Mouse (Mus musculus): ENCODE results near the gene Acin1.
"Not testable (repeated sequence)": the region's sequence is repeated elsewhere in the genome, so short reads cannot be mapped to it uniquely, and the experiment has no call there.

Gene Acin1

DNA sequence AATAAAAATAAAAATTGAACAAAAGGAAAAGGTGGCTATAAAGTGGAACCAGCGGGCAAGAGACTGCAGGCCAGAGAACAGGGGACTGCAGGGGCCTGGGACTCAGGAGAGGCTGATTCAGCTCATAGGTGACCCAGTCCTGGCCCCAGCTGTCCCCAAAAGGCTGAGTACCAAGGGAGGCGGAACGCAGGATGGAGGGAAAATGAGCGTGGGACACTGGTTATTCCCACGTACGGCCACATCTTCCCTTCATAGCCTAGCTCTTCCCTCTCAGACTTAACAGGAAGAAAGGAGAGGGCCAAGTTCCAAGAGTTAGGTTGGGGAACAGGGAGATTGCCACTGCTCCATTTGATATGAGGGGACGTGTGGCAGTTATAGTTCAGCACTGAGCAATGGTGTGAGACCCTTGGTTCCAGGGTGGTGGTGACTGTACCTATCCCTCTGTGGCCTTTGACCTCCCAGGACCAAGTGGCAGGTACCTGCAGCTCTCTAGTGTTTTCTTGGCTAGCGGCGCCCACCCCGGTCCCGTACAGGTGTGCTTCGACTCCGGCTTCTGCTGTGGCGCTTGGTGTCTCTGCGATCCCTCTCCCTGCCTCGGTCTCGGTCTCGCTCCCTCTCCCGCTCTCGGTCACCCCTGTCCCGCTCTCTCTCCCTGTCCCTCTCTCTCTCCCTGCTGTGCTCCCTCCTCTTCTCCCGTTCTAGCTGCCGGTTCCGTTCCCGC is 44.3 kb downstream of the Acin1 start:
- DNase-seq (ENCODE audit: low spot score in 2 of 2) = no peak

DNA sequence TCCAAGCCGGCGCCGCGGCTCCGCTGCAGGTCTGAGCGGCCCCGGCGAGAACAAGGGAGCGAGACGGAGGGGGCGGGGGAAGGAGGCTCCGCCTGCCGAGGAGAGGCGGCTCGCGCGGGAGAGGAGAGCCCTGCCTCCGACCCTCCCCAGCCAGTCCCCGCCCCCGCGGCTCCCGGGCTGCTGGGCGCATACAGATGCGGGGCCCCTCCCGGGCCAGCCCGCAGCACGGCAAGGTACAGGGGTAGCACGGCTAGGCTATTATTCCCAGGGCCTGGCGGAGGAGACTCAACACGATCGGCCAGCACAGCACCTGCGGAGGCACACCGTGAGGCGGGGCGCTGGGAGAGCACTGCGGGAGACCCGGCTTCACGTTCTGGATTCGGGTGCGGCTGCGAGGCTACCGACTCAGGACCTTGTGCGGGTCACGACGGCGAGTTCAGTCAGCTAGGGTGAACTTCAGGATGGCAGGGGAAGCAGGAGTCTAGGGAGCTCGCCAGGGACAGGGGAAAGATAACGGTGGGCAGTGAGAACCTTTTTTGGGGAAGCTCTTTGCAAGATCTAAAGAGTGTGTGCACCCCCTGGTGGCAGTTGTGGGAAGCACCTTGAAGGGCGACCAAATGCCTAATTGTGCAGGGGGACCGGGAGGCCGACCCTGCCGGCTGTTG is 45.3 kb downstream of the Acin1 start, which contains the start of gene Cdh24:
Gene Cdh24, minus strand, starts transcription at position 60 of the 665 bp plus-strand sequence.
- peak; percentile 93 to 95 for DNase-seq (ENCODE audit: low spot score in 2 of 2)

DNA sequence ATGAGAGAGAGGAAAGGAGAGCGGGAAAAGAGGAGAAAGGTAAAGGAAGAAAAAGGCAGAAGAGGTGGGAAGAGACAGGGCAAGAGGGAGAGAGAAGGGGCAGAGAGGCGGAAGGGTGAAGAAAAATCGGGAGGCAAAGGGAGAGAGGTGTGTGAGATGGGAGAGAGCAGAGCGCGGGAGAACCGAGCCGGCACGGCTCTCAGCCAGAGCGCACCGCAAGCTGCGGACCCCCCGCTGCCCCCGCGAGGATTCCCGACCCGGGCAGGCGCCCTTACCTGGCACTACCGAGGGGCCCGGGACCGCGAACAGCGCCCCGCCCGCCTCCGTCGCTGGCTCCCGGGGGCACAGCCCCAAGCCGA is 45.8 kb downstream of the Acin1 start, which contains the start of gene Gm17606:
Gene Gm17606, plus strand, starts transcription at position 7 of the 359 bp plus-strand sequence.
- no peak for DNase-seq (ENCODE audit: low spot score in 2 of 2)

DNA sequence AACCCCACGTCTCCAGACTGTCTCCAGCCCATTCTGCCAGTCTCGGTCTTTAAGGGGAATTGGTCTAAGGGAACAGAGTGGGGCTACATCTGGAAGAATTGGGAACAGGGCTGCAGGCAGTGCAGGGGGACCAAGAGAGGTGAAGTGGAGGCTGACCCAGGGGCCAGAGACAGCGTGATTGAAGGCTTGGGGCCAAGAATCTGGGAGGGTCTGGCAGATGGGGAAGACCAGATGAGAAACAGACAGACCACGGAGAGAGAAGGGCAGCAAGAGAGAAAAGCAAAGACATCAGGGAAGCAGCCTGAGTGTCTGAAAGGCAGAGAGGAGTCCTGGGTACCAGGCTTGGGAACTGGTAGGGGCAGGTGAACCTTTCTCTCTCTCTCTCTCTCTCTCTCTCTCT is 46.6 kb downstream of the Acin1 start:
- no peak for DNase-seq (ENCODE audit: low spot score in 2 of 2)

DNA sequence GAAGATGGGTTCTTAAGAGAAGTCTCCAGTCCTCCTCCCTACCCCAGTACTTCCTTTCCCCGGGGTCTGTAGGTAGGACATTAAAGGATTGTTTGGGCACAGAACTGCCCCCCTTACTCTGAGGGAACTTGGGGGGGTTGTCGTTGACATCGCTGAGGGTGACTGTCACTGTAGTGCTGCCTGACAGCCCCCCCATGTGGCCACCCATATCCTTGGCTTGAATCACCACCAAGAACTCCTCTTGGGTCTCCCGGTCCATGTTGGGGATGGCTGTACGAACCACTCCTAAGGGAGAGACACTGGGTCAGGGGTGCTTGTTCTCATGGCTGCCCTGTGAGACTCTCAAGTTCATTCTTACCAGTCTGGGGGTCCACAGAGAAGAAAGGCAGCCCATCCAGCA is 48.5 kb downstream of the Acin1 start:
- no peak for DNase-seq (ENCODE audit: low spot score in 2 of 2)

DNA sequence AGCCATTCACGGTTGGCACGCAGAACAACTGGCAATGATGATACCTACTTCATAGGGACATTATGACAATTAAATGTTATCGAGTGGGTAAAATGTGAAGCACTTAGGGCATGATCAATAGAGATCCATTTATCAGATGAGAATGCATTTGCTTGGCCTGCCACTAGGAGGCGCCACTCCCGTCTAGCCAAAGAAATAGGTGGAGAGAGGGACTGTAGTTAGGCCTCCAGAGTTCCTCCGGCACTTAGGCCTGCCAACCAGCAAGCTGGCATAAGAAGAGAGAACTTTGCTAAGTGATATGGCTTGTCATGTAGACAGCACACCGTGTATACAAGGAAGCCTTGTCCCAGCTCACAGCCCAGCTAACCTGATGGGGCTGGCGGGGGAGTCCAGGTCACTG is 49.8 kb downstream of the Acin1 start:
- DNase-seq (ENCODE audit: low spot score in 2 of 2) = peak in 1 of 2 experiments; percentile 61

DNA sequence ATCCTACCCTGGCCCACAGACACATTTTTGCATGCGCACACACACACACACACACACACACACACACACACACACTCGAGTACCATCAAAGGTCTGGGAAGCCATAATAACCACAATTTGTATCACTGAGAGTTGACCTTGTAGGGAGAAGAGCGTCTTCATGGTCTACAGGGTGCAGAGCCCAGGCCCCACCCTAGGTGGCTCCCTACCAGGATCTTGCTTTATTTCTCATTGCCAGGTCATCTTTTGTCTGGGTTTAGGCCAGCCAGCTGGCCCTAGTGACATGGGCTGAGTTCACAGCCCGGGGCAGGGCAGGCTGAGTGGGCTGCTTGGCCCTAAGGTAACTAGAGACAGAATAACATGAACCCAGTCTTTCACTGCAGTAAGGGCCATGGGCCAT is 52.5 kb downstream of the Acin1 start:
- no peak for DNase-seq (ENCODE audit: low spot score in 2 of 2)

DNA sequence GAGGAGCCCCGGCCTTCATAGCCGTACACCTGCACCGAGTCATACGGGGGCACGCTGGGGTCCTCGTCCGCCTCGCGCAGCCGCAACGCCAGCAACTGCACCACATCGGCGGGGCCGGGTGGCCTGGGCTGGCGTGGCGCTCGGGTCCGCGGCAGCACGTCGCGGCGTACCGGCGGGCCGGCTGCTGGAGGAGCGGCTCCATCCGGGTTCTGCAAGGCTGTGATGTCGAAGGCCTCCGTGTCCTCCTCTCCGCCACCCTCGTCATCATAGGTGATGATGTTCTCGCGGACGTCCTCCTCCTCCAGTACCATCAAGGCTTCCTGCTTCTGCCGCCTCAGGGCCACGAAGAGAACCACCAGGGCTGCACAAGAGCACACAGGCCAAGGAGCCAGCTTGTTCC is 54.5 kb downstream of the Acin1 start:
- no peak for DNase-seq (ENCODE audit: low spot score in 2 of 2)

DNA sequence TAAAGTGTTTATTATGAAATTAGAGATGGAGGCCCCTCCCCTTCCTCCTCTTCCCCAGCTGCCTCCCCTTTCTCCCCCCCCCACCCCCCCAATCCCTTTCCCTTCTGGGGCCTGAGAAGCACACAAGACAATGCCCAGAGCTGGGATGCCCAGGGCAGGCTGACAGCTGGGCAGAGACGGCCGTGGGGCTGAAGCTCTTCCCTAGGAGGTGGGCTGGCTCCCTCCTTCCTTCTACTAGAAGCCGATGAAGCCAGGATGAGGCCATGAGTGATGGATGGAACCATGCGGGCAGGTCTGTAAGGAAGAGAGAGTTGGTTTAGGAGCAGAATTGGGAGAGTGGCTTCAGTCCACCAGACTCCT is 55.5 kb downstream of the Acin1 start:
- no peak for DNase-seq (ENCODE audit: low spot score in 2 of 2)

DNA sequence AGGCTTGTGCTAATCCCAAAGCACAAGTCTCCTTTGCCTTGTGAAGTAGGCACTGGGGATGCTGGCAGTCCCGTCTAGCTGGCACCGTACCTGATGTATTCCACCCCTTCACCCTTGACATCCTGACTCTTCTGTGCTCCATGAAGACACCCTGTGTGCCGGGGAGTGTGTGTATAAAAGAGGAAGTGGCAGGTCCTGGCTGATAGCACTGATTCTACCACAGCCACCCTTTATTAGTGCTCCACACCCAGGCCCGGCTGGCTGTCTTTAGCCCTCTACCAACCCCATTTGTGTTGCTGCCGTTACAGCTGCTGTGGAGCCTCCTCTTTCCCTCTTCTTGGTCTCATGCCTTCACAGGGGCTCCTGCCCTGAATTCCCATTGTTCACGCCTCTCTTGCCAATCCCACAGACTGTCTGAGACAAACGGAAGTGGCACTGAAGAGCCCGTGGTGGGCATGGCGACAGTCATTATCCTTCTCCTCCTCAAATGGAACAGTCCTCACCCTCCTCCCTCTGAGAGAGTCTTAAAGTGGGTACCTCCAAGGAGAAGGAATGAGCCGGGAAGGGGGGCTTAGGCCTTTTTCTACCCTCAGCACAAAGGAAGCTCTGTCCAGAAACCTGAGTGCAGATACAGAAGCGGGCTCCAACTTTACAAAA is 56.0 kb downstream of the Acin1 start:
- DNase-seq (ENCODE audit: low spot score in 2 of 2) = no peak

DNA sequence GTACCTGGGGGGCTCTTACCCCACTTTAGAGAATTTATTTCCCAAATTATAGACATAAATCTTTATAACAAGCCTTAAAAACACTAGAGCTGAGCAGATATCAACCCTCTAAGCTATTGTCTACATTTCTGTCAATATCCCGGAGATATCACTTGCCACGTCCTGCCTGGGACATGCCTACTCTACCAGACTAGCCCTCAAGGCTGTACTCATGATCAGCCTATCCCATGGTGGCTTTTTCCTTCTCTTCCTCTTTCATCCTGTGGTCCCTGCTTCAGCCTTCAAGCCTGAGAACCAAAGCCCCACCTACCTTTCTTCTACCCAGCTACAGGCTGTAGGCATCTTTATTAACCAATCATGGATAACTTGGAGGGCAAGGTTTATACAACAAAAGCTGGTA is 56.9 kb downstream of the Acin1 start:
- no peak for DNase-seq (ENCODE audit: low spot score in 2 of 2)

DNA sequence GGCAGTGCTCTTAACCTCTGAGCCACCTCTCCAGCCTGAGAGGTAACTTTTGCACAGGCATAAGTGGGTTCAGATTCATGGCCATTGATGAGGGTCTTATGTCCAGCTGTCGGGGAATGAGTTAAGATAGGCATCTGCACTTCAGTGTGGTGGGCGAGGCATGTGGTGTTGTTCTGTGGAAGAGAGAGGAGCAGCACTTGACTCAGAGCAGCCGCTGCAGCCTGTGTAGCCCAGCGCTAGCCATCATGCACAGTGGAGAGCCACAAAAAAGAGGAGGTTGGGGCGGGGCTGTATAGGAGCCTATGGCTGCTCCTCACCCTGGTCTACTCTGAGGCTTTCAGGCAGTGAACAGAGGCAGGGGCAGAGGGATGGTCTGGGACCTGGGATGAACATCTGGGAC is 58.6 kb downstream of the Acin1 start:
- no peak for DNase-seq (ENCODE audit: low spot score in 2 of 2)

DNA sequence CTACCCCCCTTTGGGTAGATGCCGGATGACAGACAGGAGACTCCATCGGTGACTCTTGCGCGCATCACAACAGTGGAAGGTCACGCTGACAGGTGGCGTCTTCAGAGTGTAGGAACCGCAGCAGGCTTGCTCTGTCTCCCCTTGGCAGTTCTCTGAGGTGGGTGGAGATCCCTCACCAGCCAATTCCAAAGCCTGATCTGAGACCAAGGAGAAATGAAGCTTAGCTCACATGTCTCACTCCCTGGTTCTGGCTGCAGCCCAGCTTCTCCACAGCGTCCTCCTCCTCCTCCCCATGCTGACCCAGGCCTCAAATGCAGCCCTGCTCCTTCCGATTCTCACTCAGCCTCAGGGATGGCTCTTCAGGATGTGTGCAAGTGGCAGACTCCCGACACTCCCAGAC is 61.8 kb downstream of the Acin1 start:
- DNase-seq (ENCODE audit: low spot score in 2 of 2) = no peak

DNA sequence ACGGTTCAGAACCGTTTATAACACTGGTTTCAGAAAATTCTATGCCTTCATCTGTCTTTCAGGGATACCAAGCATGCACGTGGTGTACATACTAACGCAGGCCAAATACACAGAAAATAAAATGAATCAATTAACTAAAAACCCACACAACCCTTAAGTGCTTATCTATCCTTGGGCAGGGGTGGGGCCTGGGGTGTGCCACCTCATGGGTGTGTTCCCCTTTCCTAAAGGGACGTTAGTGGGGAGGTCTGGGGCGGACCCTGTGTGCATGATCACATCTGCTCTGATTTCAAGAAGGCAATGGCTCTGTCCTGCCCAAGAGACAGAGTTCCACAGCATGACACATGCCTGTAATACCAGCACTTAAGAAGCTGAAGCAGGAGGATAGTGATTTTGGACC is 63.4 kb downstream of the Acin1 start:
- DNase-seq (ENCODE audit: low spot score in 2 of 2) = no peak

DNA sequence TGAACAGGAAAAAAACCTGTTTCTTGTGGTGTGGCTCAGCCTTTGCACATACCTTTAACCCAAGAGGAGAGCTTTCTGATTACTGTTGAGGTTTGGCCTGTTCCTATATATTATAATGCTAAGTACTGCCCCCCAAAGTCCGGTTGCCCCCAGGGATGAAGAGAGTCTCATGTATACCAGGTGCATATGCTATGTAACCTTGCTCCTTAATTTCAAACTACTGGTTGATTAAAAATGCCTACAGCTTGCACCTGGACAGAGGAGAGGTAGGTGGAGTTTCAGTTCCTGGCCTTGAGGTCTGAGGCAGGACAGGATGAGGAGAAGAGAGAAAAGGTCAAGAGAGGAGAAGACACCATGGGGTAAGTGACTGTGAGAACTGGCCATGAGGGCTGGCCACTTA is 65.6 kb downstream of the Acin1 start, which contains the start of gene Psmb11:
Gene Psmb11, plus strand, starts transcription at position 301 of the 400 bp plus-strand sequence.
- DNase-seq (ENCODE audit: low spot score in 2 of 2) = no peak

DNA sequence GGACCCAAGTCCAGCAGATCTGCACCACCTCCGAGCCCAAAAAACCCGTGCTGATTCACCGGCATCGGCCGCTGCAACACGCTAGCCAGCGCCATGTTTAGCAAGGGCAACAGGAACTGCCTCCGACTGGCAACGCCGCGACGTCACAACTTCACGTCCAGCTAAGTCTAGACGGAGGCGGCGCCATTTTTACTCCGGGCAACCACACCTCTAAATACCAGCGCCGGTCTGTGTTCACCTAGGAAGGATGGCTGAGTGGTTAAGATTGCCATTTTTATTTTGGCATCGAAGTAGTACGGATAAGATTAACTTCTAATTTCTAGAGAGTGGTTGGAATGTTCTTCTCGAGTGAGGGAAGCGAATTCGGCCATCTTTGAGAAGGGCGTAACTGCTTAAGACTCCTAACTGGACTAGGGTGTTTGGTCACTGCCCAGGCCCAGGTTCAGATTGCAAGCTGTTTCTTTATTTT is 68.8 kb downstream of the Acin1 start, which contains the start of gene Psmb5:
Gene Psmb5, minus strand, starts transcription at position 126 of the 469 bp plus-strand sequence.
- DNase-seq (ENCODE audit: low spot score in 2 of 2) = peak; percentile 59 to 82

DNA sequence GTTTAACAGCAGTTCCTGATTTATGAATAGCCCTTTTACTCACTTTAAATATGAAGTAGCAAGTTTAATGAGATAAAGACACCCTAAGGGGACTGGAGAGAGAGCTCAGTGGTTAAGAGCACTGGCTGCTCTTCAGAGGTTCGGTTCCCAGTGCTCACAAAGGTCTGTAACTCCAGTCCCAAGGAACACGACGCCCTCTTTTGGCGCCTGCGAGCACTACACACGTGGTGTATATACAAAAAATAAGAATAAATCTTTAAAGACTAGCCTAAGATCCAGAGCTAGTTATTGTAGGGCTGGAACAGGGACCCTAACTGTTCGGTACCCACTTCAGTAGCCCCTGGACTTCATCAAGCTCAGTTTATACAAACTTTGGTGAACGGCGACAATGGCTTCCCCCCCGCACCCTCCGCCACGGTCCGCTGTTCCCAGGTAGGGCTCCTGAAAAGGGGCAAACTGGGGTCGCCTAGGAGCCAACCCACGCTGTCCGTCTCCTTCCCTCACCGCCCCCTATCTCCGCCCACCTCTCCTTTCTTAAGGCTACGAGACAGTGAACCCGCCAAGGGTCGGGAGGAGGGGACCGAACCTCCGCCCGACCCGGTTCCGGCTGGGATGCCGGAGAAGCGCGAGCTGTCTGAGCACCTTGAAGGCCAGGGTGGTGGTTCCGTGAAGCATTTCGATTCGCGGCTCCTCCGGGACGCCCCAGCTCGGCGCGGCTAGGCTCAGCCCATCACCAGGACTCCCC is 69.4 kb downstream of the Acin1 start:
- no peak for DNase-seq (ENCODE audit: low spot score in 2 of 2)

DNA sequence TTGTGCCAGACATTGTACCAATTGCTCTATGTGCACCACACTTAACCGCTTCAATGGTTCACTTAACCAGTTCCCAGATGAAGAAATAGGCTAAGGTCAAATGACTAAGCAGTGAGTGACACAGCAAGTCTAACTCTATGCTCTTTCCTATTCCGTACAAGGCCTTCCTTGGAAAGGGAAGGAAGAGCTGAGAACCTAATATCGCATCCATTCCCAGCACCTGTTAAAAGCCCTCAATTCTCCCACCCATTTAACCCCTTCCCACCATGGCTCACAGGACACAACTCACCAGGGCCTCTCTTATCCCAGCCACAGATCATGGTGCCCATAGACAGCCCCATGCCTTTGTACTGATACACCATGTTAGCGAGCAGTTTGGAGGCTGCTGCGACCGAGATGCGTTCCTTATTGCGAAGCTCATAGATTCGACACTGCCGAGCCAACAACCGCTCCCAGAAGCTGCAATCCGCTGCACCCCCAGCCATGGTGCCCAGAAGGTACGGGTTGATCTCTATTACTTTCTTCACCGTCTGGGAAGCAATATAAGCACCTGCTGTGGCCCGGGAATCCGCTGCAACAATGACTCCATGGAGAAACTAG is 70.4 kb downstream of the Acin1 start:
- no peak for DNase-seq (ENCODE audit: low spot score in 2 of 2)

DNA sequence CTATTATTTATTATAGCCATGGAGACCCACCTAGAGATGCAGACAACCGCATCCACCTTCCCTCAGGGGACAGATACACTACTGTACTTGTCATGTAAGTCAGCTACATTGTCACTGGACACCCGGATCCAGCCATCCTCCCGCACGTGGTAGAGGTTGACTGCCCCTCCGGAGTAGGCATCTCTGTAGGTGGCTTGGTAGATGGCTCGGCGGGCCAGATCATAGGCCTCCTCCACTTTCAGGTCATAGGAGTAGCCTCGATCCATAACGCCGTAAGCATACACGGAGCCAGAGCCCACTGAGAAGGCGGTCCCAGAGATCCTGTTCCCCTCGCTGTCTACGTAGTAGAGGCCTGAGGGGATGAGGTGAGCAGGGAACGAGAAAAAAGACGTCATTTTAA is 72.6 kb downstream of the Acin1 start:
- DNase-seq (ENCODE audit: low spot score in 2 of 2) = not testable (repeated sequence)

DNA sequence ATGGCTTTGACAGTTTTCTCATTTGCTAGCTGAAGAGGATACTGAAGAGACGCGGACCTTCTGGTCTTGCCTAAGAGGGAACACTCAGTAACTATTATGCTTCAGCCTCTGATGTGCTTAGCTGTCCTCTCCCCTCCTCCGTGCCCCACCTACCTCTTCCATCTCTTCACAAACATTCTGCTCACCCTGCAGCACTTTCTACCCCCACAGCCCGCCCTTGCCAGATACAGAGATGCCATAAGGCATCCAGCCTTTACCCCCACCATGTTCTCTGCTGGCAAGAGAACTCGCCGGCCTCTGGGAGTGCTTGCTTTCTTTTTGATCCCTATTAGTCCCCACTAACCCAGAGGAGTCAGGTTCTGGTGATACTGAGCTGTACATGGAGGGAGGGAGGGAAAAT is 76.1 kb downstream of the Acin1 start:
- no peak for DNase-seq (ENCODE audit: low spot score in 2 of 2)

DNA sequence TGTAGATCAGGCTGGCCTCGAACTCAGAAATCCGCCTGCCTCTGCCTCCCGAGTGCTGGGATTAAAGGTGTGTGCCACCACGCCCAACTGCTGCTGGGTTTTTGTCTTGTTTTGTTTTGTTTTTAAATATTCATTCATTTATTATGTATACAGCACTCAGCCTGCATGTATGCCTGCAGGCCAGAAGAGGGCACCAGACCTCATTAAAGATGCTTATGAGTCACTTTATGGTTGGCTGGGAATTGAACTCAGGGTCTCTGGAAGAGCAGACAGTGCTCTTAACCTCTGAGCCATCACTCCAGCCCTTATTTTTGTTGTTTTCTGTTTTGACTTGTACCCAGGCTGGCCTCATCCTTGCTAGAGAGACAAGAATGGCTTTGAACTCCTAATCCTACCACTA is 76.8 kb downstream of the Acin1 start:
- DNase-seq (ENCODE audit: low spot score in 2 of 2) = no peak

DNA sequence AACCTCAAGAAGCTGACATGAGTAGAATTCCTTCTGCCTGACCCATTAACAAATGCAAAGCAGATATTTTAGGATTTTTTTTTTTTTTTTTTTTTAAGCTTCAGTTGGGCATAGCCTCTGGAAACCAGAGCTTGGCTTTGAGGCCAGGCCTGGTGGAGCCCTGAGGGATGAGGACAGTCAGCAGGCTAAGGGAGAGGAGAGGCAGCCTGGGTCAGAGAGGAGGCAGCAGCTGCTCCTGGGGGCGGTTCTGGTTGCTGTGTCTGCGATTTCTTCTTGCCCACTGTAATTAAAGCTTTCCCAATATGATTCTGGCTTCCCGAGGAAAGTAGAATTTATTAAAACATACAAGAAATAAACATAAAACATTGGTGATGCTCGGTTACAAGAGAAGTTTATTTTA is 77.5 kb downstream of the Acin1 start:
- DNase-seq (ENCODE audit: low spot score in 2 of 2) = no peak
